Mouse (Mus musculus) thymus, postnatal 14 days (tissue): ENCODE results near the gene Ppp1r3f.

Experiments used
- DNase-seq: peaks from one replicate; pipeline ENCODE4 v3.0.0; 2021

The Ppp1r3f gene

DNA sequence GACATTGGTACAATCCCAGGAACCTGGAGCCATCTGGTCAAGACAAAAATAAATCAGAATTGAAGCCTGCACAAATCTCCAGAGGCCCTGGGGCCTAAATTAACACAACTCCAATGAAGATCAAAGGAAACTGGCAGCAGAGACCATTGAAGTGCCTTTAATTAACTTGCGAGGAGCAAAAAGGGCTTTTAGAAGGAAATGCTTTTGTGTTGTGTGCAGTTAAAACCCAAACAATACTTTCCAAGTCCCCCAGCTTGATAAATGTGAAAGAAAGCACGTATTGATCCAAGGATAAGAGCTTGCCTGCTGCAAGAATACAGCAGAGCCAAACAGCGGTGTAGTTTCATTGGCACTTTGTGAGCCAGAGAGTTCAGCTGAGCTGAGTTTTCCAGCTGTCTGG lies 49.1 kb downstream of the Ppp1r3f start:
- no peak for DNase-seq
